Mouse (Mus musculus) monocyte, adult 5-6 weeks (primary cell): Measurements from ENCODE around the gene Arpc4. TPM values are rescaled to one million over a fixed set of nuclear protein-coding genes. Genes with fewer than 3 reads are reported as not detected.

Experiments
- ATAC-seq: fragments of 153-309, 156-312 bp; replicated peaks from 2 replicates; pipeline ENCODE4 v1.8.0; 2017; ENCODE audit warnings: mild to moderate bottlenecking; ENCODE audit not compliant: low TSS enrichment, insufficient number of reproducible peaks, severe bottlenecking, poor library complexity, low FRiP score
- total RNA-seq: library from RNA; stranded (forward); fragments of 200-1000, 200-491, 200-594 nt; gene quantifications from 3 replicates; pipeline ENCODE4 v1.2.3, GENCODE M21; 2017

Gene Arpc4
- total RNA-seq, 1 experiment from 2014 or later, result 345 TPM

GRCm38 (mm10) chr6:113431801-113432200, 53.9 kb downstream of the Arpc4 start:
- no peak for ATAC-seq

- ATAC-seq, result no peak
Observed at GRCm38 (mm10) chr6:113433661-113434060, 55.7 kb downstream of the Arpc4 start.

- ATAC-seq, result no peak
Observed at GRCm38 (mm10) chr6:113434691-113435090, 56.8 kb downstream of the Arpc4 start.

GRCm38 (mm10) chr6:113435664-113436205, 57.8 kb downstream of the Arpc4 start, which contains the start of gene Cidec:
Gene Cidec (minus strand): TSS chr6:113435760.
- no peak for ATAC-seq

GRCm38 (mm10) chr6:113437135-113437534, 59.2 kb downstream of the Arpc4 start:
- no peak for ATAC-seq

- ATAC-seq, result no peak
Observed at GRCm38 (mm10) chr6:113438721-113439430, 61.0 kb downstream of the Arpc4 start.

Other genes starting within 250 kb of the Arpc4 start
- not detected in 3 replicates for gene Lhfpl4, start 182.7 kb upstream of the Arpc4 start, total RNA-seq
- 40.8 to 50.3 TPM (median 42.0 TPM) in 3 replicates for gene Mtmr14, start 140.3 kb upstream of the Arpc4 start, total RNA-seq
- 0.19 to 0.75 TPM in 2 of 3 replicates, not detected in the other for gene Cpne9, start 95.8 kb upstream of the Arpc4 start, total RNA-seq
- gene Brpf1, start 71.0 kb upstream of the Arpc4 start, total RNA-seq, result 77.8 to 91.4 TPM (median 83.9 TPM) in 3 replicates
- 6.4 to 12.2 TPM (median 9.2 TPM) in 3 replicates for gene Ogg1, start 51.1 kb upstream of the Arpc4 start, total RNA-seq
- gene Camk1, start 34.1 kb upstream of the Arpc4 start, total RNA-seq, result 27.9 to 116 TPM (median 103 TPM) in 3 replicates
- 7.9 to 22.4 TPM (median 9.8 TPM) in 3 replicates for gene Tada3, start 232 bp upstream of the Arpc4 start, total RNA-seq
- gene Ttll3, start 11.1 kb downstream of the Arpc4 start, total RNA-seq, result 12.9 to 26.5 TPM (median 15.3 TPM) in 3 replicates
- 0.96 to 6.9 TPM (median 4.4 TPM) in 3 replicates for gene Rpusd3, start 41.2 kb downstream of the Arpc4 start, total RNA-seq
- not detected in 3 replicates for gene Cidec, start 57.6 kb downstream of the Arpc4 start, total RNA-seq
- gene Jagn1, start 64.5 kb downstream of the Arpc4 start, total RNA-seq, result 6.8 to 22.3 TPM (median 21.0 TPM) in 3 replicates
- not detected in 3 replicates for gene Il17re, start 80.4 kb downstream of the Arpc4 start, total RNA-seq
- gene Il17rc, start 93.3 kb downstream of the Arpc4 start, total RNA-seq, result not detected in 3 replicates
- 0.85 to 6.1 TPM (median 3.4 TPM) in 3 replicates for gene Creld1, start 105.2 kb downstream of the Arpc4 start, total RNA-seq
- gene Prrt3, start 123.8 kb downstream of the Arpc4 start, total RNA-seq, result not detected in 3 replicates
- 37.2 to 57.0 TPM (median 50.1 TPM) in 3 replicates for gene Emc3, start 153.5 kb downstream of the Arpc4 start, total RNA-seq
- gene Fancd2, start 153.6 kb downstream of the Arpc4 start, total RNA-seq, result 0.29 to 1.8 TPM (median 1.7 TPM) in 3 replicates
- not detected in 3 replicates for gene Fancd2os, start 222.6 kb downstream of the Arpc4 start, total RNA-seq
- gene Brk1, start 226.7 kb downstream of the Arpc4 start, total RNA-seq, result 111 to 131 TPM (median 120 TPM) in 3 replicates
- 17.1 to 24.7 TPM (median 21.6 TPM) in 3 replicates for gene Vhl, start 245.8 kb downstream of the Arpc4 start, total RNA-seq